Mouse (Mus musculus) spleen, adult 12 weeks (tissue): Measurements from ENCODE around the gene Shank2.

ENCODE experiments used
- DNase-seq: peaks from one replicate; pipeline ENCODE4 v3.0.0; 2022; ENCODE audit warnings: low spot score

Gene Shank2

GRCm38 (mm10) chr7:144001628-144002027, at the start of gene Shank2:
Gene Shank2 (plus strand): TSS chr7:144001928.
- DNase-seq: no peak

DNA sequence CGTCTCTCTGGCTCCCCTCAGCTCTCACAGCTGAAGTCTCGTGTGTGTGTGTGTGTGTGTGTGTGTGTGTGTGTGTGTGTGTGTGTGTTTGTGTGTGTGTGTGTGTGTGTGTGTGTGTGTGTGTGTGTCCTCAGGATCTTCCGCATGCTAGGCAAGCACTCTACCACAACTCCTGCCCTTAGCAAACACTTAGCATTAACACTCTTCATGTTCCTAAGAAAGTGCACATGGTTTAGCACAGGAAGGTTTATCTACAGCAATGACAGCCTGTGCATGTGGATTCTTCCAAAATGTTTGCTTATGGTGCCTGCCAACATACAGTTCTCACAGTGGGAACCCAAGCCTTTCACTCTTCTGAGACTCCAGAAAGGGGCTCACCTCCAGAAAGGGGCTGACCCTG, 49.6 kb upstream of the Shank2 start:
- no peak for DNase-seq

DNA sequence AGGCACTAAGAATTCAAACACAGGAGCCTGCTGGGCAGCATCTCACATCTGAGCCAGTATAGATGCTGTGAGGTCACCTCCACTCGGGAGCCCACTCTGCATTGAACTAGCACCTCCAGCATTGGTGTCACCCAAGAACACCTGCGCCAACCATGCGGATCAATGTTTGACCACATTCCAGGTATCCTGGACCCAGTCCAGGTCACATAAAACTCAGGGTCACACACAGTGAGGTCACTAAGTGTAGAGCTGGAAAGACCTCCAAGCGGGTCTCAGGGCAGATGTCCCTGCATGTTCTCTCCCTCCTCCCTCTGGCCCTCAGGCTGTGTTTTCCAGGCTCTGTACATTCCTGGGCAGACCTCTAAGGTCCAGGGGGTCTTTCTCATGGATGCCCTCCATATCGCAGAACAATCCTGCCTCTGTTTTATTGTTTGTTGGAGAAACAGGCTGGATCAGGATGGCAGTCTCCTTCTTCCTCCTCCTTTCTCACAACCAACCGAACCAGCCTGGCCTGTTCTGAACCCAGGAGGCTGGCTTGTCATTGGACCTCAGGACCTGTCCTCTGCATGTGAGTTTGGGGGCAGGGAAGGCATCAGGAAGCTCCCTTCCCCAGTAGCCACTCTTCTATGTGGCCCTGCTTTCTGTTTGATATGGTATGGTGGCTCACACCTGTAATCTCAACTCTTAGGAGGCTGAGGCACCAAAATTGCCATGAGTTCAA, 45.0 kb upstream of the Shank2 start:
- DNase-seq: no peak

- DNase-seq: no peak
These were observed 43.6 kb upstream of the Shank2 start for GRCm38 (mm10) chr7:143958030-143958565.

GRCm38 (mm10) chr7:143963813-143964212, 37.9 kb upstream of the Shank2 start:
- DNase-seq: no peak

DNA sequence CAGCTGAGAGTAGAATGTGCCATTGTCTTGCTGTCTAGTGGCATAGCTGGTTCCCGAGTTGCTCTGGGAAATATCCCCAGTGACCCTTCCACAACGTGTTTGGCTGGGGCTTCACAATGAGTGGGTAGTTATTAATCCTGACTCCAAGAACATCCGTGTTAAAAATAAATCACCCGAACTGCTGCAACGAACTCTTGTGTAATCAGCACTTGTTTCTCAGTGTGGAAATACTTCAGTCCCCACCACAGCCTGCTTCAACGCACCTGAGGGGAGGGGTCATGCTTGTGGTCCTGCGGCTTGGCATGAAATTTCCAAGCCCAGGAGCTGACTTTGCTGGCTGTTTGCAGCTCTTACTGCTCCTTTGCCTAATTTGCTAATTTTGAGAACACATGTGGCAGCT, 35.1 kb upstream of the Shank2 start:
- no peak for DNase-seq

DNA sequence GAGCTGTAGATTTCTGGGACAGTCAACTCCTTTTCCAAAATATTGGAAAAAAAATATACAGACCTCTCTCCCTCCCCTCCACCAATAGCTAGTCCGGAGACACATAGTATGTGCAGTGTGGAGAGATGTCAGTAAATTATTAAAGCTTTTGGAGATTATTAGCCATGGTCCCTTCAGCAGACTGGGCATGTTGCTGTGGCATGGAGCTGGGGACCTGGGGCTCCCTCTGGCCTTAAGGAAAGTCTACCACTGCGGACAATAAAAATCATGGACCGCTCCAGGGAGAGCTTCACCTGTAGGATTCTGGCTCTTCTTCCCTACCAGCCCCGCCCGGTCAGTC, 24.3 kb upstream of the Shank2 start:
- DNase-seq: no peak

GRCm38 (mm10) chr7:143977831-143978682, 23.7 kb upstream of the Shank2 start:
- no peak for DNase-seq

DNA sequence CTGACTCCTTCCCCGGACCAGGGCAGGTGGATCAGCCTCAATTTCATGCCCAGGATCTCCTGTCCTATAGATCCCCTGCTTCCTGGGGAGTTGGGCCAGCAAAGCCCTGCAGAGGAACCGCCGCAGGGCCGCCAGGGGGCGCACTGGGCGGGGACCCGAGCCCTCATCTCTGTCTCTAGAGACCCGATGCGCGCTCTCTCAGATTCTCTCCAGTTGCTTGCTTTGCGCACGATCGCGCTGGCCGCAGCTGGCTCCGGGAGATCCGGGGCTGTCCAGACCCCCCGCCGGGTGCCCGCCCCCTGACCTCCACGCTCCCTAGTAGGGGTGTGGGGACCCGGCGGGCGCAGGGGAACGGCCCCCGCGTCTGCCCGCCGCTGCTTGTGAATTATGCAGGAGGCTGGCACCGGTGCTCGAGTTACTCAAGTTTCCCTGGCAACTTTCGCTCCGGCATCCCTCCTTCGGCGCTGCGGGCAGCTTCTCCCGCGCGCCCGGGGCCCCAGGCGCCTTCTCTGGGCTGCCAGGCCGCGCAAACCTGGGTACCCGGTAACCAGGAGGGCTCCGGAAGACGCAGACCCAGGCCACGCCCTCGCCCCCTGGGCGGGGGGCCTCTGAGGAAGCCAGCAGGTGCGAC, 22.9 kb upstream of the Shank2 start:
- DNase-seq: peak; percentile 3

DNA sequence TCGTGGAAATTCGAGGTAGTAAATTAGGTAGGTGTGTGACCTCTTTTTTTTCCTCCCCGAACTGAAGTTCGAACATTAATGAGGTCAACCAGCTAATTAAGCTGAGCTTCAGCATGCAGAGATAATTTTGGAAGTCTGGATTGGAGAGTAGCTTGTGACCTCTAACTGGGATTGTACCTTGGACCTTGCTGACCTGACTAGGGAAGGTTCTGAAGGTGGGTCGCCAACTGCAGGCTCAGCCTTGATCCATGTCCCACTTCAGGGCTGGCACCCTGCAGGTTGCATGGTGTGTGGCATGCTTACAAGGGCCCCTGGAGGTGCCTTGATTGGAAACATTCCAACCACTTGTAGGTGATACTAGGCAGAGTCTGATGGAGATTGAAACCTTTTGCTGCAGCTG, 21.7 kb upstream of the Shank2 start:
- DNase-seq: no peak

GRCm38 (mm10) chr7:143986281-143986680, 15.4 kb upstream of the Shank2 start:
- DNase-seq: no peak

DNA sequence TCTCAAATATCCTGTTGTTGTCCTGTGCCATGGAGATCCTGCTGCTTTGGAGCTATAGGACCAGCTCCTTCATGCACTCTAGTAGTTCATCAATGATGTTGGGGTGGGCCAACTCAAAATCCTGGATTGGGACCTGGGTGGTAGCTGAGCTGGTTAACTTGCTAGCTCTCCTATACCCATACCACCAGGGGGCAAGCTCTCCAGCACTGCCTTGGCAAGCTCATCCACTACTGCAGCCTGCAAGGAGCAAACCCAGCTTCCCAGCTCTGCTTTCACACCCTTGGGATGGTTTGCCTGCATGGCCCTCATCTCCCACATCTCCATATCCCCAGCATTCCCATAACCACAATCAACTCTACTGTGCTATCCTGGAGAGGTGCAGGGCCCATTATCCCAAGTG, 10.6 kb upstream of the Shank2 start:
- DNase-seq: no peak

DNA sequence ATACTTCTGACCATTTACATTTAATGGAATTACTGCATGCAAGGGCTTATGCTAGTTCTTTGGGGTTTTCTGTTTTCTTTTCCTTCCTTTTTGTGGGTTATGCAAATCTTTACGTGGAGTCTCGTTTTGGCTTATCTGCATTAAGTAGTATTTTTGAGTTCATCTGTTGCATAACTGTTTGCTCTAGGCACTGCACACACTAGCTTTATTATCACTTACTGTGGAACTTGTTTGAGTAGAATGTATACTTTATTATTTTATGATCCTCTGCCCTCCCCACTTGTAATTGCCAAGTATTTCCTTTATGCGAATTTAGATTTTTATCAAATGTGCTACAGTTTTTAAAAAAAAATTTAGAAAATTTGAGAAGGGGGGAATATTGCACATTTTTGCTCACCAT, 2.7 kb upstream of the Shank2 start:
- no peak for DNase-seq

- no peak for DNase-seq
These were observed 1.7 kb downstream of the Shank2 start for GRCm38 (mm10) chr7:144003471-144003870.

GRCm38 (mm10) chr7:144008079-144008478, 6.4 kb downstream of the Shank2 start:
- no peak for DNase-seq

GRCm38 (mm10) chr7:144008985-144009384, 7.3 kb downstream of the Shank2 start:
- no peak for DNase-seq

DNA sequence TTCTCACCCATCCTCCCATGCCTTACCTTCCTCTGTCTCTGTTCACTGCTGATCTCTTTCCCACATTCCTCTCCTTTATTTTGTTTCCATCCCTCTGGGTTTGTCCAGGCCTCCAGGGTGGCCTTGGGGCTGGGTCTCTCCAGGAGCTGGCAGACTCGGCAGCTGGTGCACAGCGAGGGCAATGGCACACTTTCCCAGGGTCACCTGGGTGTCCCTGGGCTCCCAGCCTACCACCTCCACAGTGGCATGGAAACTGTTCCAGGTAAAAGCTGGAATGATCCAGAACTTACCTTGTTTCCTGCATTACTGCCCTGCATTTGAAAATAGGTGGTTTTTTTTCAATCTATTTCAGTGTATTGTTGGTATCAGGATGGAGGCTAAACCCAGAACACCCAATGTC, 12.8 kb downstream of the Shank2 start:
- no peak for DNase-seq

- no peak for DNase-seq
These were observed 20.1 kb downstream of the Shank2 start for GRCm38 (mm10) chr7:144021801-144022200.

DNA sequence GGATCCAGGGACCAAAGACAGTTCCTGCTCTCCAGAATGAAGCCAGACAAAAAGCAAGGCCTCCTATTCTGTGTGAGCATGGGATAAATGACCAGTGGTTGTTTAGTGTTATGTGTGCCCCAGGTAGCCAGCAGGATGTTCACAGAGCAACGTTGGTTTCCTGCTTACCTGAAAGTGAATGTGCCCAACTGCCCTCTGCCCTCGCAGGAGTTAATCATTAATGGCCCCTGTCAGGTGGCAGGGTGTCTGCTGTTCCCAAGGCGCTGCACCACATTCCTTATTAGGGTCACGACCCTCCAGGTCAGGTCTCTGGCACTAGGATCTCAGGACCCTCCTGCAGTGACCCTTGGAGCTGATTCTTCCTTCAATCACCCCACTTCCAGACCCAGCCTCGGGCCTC, 21.0 kb downstream of the Shank2 start:
- no peak for DNase-seq

GRCm38 (mm10) chr7:144023561-144023960, 21.8 kb downstream of the Shank2 start:
- no peak for DNase-seq

DNA sequence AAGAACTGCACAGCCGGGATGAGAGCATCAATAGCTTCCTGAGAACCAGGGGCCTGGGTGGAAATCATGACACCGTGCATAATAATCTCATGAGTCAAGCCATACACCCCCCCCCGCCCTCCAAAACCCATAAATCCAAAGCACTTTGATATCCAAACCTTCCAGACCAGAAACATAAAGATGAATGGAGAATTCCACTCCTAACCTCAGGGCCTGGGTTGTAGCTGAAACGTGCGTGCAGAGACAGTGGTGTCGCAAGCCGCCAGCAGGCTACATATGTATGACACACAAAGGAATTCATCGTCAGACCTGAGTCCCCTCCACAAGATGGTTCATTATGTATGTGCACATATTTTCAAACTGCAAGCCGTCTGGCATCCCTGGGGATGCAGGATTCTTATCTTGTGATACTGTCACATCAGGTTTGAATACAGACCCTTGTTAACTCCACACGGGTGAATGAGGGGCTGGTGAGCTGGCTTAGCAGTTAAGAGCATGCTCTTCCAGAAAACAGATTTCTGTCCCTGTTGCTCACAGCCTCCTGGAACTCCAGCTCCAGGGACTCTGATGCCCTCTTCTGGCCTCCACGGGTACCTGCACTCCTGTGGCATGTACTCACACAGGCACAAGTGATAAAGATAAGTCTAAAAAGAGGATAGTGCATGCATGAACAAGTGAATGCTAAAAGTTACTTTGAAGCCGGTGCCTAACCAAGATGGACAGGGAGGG, 24.5 kb downstream of the Shank2 start:
- DNase-seq: no peak

GRCm38 (mm10) chr7:144029246-144029645, 27.5 kb downstream of the Shank2 start:
- no peak for DNase-seq
